Mouse (Mus musculus) ES-E14 (cell line): Measurements from ENCODE around the gene Ints14. TPM values are rescaled to one million over a fixed set of nuclear protein-coding genes. Genes with fewer than 3 reads are reported as not detected.

Experiments used
- DNase-seq: peaks from one replicate; pipeline ENCODE4 v3.0.0-alpha.2; 2013; ENCODE audit warnings: low read depth, low spot score
- H3K27ac ChIP-seq: 2 replicates; pipeline ENCODE4 v1.5.1; 2012; ENCODE audit warnings: low read depth, mild to moderate bottlenecking, low read length, moderate library complexity, mixed read lengths; ENCODE audit not compliant: poor library complexity, insufficient read depth, severe bottlenecking
- H3K36me3 ChIP-seq: 2 replicates; pipeline ENCODE4 v1.6.1; 2012; ENCODE audit warnings: mild to moderate bottlenecking, low read length, moderate library complexity, mixed read lengths; ENCODE audit not compliant: control insufficient read depth, poor library complexity, insufficient read depth, severe bottlenecking
- H3K4me1 ChIP-seq, 2 experiments: fragments of 150-350 bp in 1 of 2; sonication (generic) in 1 of 2; 2 replicates each; pipeline ENCODE4 v1.6.1; 2012; ENCODE audit warnings: low read length in 2 of 2, mild to moderate bottlenecking in 1 of 2, mixed read lengths in 1 of 2; ENCODE audit not compliant: control insufficient read depth in 2 of 2, insufficient read depth in 2 of 2, poor library complexity in 1 of 2
- H3K4me3 ChIP-seq, 2 experiments: fragments of 150-350 bp in 1 of 2; sonication (generic) in 1 of 2; 2 replicates each; pipeline ENCODE4 v1.5.1; 2012; ENCODE audit warnings: low read length in 2 of 2, low read depth in 1 of 2, mild to moderate bottlenecking in 1 of 2, mixed read lengths in 1 of 2; ENCODE audit not compliant: insufficient read depth in 1 of 2, poor library complexity in 1 of 2, severe bottlenecking in 1 of 2
- H3K9ac ChIP-seq: 2 replicates; pipeline ENCODE4 v1.6.1; 2012; ENCODE audit warnings: low read depth, mild to moderate bottlenecking, low read length, mixed read lengths; ENCODE audit not compliant: poor library complexity, insufficient read depth, severe bottlenecking
- H3K9me3 ChIP-seq: fragments of 150-350 bp; sonication (generic); 2 replicates; pipeline ENCODE4 v1.6.1; 2012; ENCODE audit warnings: low read depth, mild to moderate bottlenecking, low read length; ENCODE audit not compliant: control insufficient read depth, insufficient read depth
- CHD2 ChIP-seq: IDR thresholded peaks from 2 replicates; pipeline ENCODE4 v1.6.1; 2014; ENCODE audit warnings: mild to moderate bottlenecking, low read depth, low read length, inconsistent platforms
- HCFC1 ChIP-seq: IDR thresholded peaks from 2 replicates; pipeline ENCODE4 v1.6.1; 2012; ENCODE audit warnings: low read length, inconsistent platforms, borderline replicate concordance; ENCODE audit not compliant: insufficient read depth
- MAFK ChIP-seq: IDR thresholded peaks from 2 replicates; pipeline ENCODE4 v1.6.1; 2014; ENCODE audit warnings: mild to moderate bottlenecking, low read depth, low read length, inconsistent platforms; ENCODE audit not compliant: insufficient read depth
- ZC3H11A ChIP-seq: IDR thresholded peaks from 2 replicates; pipeline ENCODE4 v1.6.1; 2012; ENCODE audit warnings: low read depth, mild to moderate bottlenecking, inconsistent platforms, low read length, borderline replicate concordance
- ZNF384 ChIP-seq: IDR thresholded peaks from 2 replicates; pipeline ENCODE4 v1.6.1; 2012; ENCODE audit warnings: low read depth, low read length, inconsistent platforms
- in situ Hi-C, 2 experiments: fragments of 600-800 bp; cut with MboI; formaldehyde crosslinking; loops; one replicate each; pipeline ENCODE4 v1.15.1; 2025; ENCODE audit warnings: low sequenced_read_pairs in 2 of 2, inconsistent platforms in 1 of 2; ENCODE audit not compliant: unreplicated experiment in 2 of 2
- total RNA-seq: library from RNA; depleted of rRNA; stranded (reverse); fragments of 300-350 nt; gene quantifications from 2 replicates; pipeline ENCODE4 v1.2.3, GENCODE M21; 2012

The Ints14 gene
- total RNA-seq, 1 experiment, result 35.9 TPM

- Histone ChIP-seq H3K9me3 (no peaks in the 10 kb centered on the region), H3K36me3 (no peaks in the 10 kb centered on the region), H3K4me1 (0 out of 4 replicates have a peak, but pooled peaks cover 0 to 2% of the 10 kb centered on the region in 2 experiments), H3K9ac (no peak overlapping the region), H3K27ac (no peak overlapping the region), H3K4me3 (peak overlapping the region; percentile 34 to 37)
- TF ChIP-seq HCFC1, result no peak
- no peak for DNase-seq
- in situ Hi-C loops, result no loop called here
Measured at GRCm38 (mm10) chr9:64943997-64944396, 16.7 kb upstream of the Ints14 start.

GRCm38 (mm10) chr9:64947483-64948095, 13.1 kb upstream of the Ints14 start:
- no peak overlapping the region for H3K9ac ChIP-seq
- H3K9me3 ChIP-seq, result no peaks in the 10 kb centered on the region
- no peak for DNase-seq
- 0 out of 4 replicates have a peak, but pooled peaks cover 0 to 4% of the 10 kb centered on the region in 2 experiments for H3K4me1 ChIP-seq
- H3K36me3 ChIP-seq, result no peaks in the 10 kb centered on the region
- H3K4me3 ChIP-seq, result no peak overlapping the region
- in situ Hi-C loops, result no loop called here
- H3K27ac ChIP-seq, result no peak overlapping the region
- TF ChIP-seq ZNF384, result no peak
- TF ChIP-seq CHD2, result no peak
- TF ChIP-seq HCFC1, result no peak
- TF ChIP-seq ZC3H11A, result no peak
- no peak for TF ChIP-seq MAFK

GRCm38 (mm10) chr9:64951161-64951657, 9.5 kb upstream of the Ints14 start, which contains the start of gene Slc24a1:
TSS of gene Slc24a1 (minus strand) at chr9:64951607.
- H3K27ac ChIP-seq, result no peak within 1 kb of the TSS
- no peak for TF ChIP-seq HCFC1
- no peak for TF ChIP-seq ZNF384
- no peak for TF ChIP-seq CHD2
- TF ChIP-seq MAFK, result no peak
- TF ChIP-seq ZC3H11A, result no peak
- in situ Hi-C loops, result no loop called here
- DNase-seq, result no peak
- no peak within 1 kb of the TSS for H3K4me3 ChIP-seq
- 0 out of 4 replicates have a peak, but pooled peaks cover 0 to 4% of the 10 kb centered on the region in 2 experiments for H3K4me1 ChIP-seq
- no peaks in the 10 kb centered on the region for H3K9me3 ChIP-seq
- no peaks in the 10 kb centered on the region for H3K36me3 ChIP-seq
- H3K9ac ChIP-seq, result no peak within 1 kb of the TSS

- no peak overlapping the region for H3K27ac ChIP-seq
- 0 out of 4 replicates have a peak, but pooled peaks cover 2 to 4% of the 10 kb centered on the region in 2 experiments for H3K4me1 ChIP-seq
- in situ Hi-C loops, result no loop called here
- H3K36me3 ChIP-seq, result no peaks in the 10 kb centered on the region
- TF ChIP-seq CHD2, result no peak
- TF ChIP-seq ZC3H11A, result no peak
- no peak for TF ChIP-seq HCFC1
- no peak for TF ChIP-seq MAFK
- TF ChIP-seq ZNF384, result no peak
- H3K9ac ChIP-seq, result no peak overlapping the region
- H3K9me3 ChIP-seq, result no peaks in the 10 kb centered on the region
- no peak overlapping the region for H3K4me3 ChIP-seq
- no peak for DNase-seq
Measured at GRCm38 (mm10) chr9:64952055-64952454, 8.7 kb upstream of the Ints14 start.
